Mouse (Mus musculus): Measurements from ENCODE around the gene Plxnd1. TPM values are rescaled to one million over a fixed set of nuclear protein-coding genes. Genes with fewer than 3 reads are reported as not detected.

The Plxnd1 gene
- polyA plus RNA-seq, 1 experiment from 2014 or later, result 45.4 TPM

DNA sequence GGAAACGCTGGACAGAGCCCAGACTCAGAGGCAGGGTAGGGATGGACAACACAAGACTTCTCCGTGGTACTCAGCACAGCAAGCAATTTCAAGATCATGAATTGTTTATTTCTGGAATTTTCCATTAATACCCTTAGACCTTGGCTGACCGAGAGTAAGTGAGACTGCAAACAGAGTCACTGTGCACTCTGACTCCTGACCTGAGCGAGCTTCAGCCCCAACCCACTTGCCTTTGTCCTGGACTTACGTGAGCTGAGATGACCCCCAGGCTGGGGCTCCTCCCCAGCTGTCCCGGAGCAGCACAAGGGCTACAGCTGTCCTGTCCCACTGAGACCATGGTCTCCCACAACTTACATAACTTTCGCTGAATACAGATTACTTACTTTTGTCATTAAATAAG lies 11.9 kb downstream of the Plxnd1 start:
- DNase-seq (ENCODE audit: low spot score), result no peak

DNA sequence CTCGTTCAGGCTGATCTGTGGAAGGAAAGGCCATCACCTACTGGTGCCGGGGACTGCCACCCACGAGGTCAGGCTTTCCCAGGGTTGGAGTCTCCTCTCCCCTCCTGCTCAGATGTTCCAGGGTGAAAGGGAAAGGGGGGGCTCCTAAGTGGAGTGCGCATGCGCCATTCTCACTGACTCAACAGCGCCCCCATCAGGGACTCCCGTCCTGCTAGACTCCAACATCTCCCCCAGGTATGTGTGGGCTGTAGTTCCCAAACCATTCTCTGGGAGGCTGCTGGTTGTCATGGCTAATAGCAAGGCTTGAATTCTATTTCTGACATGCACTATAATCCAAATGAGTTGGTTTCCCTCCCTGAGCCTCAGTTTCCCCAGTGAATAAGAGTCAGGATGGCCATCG lies 16.2 kb downstream of the Plxnd1 start:
- DNase-seq (ENCODE audit: low spot score), result no peak

DNA sequence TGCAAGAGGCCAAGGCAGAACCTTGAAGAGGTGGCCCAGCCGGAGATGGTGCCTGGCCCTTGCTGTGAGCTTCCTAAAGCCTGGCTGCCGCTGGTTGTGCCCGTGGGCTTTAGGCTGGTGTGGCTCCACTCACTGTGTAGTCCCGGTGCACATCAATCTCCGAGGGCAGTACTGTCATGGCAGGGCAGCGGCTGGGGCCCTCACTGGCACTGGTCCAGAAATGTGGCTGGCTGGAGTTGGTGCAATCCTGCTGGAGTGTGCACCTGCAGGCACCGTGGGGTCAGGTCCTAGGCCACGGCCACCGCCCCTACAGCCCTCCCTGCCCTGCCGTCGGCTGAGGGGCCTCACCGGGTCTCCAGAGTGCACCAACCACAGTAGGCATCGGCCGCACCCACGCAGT lies 17.0 kb downstream of the Plxnd1 start:
- DNase-seq (ENCODE audit: low spot score), result no peak

DNA sequence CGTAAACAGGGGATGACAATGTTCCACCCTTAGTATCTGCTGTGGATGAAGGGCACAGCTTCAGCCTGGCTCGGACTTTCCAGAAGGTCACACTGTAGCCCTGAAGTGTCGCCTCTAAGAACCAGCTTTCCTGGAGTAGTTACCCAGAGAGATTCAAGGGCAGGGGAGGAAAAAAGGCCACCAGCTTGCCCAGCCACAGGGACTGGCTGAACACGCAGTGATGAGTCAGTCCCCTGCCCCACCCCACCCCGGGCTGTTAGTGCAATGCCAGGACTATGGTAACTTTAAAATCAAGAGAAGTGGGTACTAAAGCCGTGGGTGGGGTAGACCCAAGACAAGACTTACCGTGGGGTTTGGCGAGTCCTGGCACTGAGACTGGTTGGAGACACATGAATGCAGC lies 19.2 kb downstream of the Plxnd1 start:
- no peak for DNase-seq (ENCODE audit: low spot score)

DNA sequence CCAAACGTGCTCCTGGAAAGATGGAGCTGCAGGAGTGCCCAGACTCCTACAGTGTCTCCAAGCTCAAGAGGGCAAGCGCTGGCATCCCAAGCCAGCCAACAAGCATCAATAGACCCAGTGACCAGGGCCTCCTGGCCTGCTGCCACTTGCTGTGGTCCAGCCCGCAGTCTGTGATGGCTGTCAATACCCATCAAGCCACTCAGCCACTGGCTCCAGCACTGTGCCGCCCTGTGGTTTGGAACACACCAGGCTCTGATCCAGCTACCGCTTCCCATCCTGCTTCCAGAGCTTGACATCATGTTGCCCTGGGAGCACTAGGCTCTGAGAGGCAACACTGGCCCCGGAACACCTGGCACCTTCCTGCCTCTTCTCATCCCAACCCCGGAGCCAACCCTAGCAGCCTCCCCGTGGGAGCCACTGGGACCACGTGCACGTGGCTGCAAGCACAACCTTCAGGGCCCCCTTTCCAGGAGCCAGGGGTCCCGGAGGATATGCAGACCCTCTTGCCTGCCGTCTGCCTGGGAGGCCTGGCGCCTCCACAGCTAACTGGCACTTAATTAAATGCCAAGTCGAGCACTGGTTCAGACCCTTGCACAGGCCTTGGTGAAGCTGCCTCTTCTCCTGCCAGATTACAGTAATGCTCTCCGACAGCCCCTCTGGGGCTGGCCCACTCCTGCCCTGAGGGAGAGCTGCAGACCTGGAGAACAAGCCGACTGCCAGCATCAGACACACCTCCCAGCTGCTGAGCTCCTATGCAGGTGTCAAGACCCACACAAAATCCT lies 20.7 kb downstream of the Plxnd1 start:
- DNase-seq (ENCODE audit: low spot score), result no peak

DNA sequence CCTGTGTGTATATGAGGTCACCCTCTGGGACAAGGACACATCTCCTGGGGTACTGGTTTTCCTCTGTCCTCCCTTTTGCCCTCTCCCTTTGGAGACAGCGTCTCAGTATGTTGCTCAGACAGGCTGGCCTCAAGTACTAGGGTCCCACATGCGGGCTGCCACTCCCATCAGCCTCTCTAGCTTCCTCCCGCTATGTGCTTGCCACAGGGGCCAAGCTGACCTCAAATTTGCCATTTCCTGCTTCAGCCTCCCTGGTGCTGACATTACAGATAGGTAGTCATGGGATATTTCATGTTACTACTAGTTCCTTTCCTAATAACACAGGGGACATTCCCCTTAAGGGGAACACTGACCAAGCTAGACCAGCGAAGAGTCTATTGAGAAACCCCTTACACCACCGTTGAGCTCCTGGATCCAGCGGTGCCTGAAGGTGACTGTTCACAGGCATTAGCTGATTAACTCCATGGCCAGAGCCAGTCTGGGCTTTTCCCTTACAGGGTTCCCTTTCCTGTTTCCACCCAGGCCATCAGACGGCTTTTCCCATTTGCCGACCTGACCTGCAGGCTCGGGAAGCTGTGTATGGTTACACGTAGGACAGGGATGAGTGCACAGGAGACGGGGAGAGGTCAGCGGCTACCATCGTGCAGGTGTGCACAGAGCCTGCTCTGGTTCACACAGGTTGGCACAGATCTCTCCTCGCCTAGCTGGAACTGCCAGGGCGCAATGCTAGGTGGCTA lies 21.5 kb downstream of the Plxnd1 start:
- DNase-seq (ENCODE audit: low spot score), result no peak

DNA sequence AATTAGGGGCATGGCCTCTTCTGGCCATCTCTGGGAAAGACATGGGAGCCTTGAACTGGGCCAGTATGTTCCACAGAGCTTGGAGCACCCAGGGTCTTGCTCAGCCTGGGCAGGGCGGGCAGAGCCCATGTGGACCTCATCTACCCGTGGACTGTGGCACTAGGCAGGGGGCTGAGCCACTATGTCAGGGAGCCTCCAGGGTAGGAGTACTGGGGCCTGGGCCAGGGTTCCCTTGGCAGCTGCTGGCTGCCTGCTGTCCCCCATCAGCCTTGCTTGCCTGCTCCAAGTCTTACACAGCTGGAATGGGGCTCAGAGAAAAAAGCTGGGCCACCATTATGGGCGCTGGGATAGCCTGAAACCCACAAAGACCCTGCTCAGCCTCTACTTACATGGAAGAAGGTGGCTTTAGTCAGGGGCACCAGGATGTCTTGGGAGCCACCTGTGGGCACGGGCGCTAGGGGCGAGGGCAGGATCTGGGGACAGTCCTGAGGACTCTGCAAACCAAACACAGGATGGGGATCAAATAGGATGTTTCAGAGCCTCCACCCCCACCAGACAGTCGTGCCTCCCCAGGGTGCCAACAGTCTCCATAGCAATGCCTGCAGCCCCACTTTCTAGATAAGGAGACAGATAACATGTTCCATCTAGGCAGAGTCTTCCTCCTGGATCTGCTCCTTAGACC lies 22.6 kb downstream of the Plxnd1 start:
- no peak for DNase-seq (ENCODE audit: low spot score)

DNA sequence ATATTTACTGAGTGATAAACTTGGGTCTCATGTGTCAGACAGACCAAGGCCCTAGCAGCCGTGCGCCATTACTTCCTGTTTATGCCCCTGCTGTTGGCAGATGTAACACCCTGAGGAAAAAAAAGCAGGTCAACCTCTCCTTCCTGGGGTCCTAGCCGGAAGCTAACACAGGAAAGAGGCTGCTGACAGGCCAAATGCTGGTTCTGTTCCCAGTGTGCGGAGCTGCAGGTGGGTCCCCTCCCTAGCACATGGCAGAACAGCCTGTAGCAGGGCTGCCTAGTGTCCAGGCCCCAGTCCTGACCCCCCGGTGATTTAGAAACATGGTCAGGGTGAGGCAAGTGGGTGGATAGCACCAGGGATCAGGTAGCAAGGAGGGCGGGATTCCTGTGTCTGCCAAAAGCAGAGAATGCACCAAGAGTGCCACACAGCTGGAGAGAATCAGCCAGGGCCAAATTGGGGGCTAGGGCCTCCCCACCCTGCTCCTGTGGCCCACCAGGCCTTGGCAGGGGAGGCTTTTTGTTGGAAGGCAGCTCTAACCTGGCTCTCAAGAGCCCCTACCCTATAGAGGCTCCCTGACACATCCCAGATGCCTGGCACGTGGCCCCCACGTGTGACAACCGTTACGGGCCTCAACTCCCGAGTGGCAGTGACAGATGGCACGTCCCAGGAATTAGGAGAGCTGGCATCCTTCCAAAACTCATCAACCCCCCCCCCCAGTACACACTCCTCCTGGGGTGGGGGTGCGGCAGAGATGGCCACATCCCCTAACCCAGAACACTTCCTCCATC lies 23.3 kb downstream of the Plxnd1 start:
- DNase-seq (ENCODE audit: low spot score), result peak; percentile 82

DNA sequence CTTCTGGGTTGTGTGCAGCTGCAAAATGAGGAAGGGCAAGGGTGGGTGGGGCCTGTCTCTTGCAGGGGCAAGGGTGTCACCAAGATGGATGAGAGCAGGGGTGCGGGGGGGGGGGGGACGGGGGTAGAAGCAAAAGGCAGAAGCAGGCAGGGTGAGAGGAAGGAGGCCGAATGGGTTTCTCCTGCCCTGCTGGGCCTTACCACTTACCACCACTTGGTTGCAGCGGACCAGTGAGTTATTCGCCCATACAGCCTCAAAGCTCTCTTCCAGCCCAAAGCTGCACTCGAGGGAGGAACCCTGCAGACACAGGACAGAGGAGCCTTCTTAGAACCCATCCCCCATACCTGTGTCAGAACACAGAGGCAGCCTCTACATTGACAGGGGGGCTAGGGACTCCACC lies 24.9 kb downstream of the Plxnd1 start:
- peak; percentile 58 for DNase-seq (ENCODE audit: low spot score)

DNA sequence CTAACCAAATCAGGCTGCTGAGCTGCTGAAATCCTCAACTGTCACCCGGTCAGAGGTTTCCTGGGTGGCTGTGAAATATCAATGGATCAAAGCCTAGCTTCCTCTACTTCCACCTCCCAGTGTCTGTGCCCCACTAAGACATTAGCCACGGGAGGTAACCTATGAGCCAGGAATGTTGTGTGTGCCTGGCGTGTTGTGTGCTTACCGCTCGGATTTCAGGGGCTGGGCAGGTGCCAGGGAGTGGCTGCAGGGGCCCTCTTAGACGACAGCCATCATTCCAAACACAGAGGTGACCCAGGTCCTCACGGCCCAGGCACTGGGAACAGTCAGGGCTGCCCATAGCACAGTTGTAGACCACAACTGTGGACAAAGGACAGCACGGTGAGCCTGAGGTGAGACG lies 25.7 kb downstream of the Plxnd1 start:
- DNase-seq (ENCODE audit: low spot score), result no peak

DNA sequence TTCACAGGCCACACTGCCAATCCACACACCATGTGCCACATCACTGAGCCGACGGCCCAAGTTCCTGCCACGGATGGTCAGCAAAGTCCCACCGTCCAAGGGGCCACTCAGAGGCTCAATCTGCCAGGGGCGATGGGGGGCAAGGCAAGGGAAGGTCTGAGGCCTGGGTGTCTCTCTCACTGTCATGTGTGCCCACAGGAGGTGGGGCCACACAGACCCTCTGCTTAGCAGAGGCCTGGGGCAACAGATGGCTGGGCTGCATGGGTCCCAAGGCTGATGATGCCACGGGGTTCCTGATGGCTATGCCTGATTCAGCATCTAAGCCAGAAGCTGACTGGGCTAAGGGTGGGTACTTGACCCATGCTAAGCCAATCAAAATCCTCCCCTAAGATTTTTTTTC lies 26.1 kb downstream of the Plxnd1 start:
- DNase-seq (ENCODE audit: low spot score), result no peak

DNA sequence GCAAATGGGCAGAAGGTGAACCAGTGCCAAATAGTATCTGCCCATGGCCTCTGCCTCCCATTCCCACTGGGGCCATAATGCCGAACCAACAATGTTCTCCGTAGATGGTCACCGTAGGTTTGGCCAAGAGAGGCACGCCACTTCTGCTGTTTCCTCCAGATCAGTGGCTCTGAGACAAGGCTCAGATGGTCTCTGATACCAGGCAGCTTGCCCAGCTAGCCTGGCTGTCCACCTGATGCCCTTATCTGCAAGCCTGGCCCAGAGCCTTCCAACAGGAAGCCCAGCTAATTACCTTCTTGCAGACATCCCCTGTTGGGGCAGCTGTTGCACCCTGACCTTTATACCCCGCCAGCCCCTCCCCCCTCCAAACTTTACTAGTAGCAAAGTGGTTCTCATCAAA lies 26.7 kb downstream of the Plxnd1 start:
- DNase-seq (ENCODE audit: low spot score), result no peak

DNA sequence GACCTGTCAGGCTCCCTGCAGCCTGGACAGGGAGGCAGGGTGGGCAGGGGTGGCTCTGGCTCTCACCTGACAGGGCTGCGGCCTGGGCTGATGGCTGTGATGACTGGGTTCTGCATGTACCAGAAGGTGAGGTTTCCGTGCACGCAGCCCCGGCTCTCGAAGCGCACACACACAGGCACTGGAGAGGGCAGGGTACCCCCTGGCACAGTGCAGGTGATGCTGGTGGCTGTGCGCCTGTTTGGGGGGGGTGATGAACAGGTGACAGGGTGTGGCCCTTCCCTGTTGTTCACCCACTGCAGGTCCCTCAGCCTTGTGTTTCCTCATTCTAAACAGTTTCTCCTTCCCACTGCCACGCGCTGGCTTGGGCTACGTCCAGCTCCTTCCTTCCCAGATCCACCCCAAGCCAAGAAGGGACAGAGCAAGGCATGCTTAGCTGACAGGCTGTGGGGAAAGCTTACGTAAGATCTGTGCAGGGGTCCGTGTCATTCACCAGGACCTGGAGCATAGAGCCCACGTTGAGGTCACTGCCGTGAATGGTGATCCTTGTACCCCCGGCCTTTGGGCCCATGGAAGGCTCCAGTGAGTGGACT lies 27.4 kb downstream of the Plxnd1 start:
- no peak for DNase-seq (ENCODE audit: low spot score)

DNA sequence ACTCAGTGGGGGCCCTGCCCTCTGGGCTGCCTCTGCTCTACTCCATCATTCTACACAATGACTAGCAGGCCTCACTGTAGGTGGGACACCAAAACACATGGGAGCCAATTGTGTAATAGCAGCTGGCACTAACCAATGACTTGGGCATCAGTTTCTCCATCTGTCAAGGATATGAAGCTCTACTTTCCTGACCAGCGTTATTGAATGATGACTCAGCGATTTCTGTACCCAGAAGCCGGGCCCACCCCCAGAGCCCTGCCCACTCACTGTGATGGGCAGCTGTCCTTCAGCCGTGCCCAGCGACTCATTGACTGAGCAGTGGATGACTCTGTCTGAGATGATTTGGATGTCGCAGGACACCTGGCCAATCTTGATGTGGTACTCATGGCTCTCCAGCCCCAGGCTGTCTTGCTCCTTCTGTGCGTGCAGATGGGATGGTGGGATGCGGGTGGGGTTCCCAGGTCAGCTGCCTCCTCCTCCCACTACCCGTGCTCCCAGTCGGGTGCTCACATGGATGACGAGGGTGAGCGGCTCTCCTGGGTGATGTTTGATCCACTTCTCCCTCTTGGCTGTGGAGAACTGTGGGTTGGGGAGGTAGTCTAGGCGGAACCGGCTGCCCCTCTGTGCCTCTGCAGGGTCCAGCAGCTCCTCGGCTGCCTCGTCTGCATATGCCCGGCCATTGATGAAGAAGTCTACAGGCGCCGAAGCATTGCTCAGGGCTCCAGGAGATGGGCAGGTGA lies 28.4 kb downstream of the Plxnd1 start:
- no peak for DNase-seq (ENCODE audit: low spot score)

DNA sequence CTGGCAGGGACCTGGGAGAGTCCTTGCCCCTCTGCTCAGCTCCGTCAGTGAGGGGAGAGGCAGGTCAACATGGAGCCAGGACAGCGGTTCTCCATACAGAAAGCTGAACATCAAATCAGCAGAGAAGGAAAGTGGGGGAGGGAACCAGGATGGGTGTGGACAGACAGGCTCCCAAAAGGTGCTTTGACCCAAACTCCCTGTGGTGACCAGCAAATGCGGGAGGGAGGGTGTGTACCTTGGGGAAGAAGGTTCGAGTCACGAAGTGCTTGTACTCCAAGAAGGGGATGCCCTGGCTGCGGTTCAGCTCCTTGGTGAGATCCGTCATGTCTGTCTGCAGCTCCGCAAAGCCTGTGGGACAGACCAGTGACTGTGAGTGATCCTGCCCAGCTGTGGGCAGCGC lies 31.1 kb downstream of the Plxnd1 start:
- no peak for DNase-seq (ENCODE audit: low spot score)

DNA sequence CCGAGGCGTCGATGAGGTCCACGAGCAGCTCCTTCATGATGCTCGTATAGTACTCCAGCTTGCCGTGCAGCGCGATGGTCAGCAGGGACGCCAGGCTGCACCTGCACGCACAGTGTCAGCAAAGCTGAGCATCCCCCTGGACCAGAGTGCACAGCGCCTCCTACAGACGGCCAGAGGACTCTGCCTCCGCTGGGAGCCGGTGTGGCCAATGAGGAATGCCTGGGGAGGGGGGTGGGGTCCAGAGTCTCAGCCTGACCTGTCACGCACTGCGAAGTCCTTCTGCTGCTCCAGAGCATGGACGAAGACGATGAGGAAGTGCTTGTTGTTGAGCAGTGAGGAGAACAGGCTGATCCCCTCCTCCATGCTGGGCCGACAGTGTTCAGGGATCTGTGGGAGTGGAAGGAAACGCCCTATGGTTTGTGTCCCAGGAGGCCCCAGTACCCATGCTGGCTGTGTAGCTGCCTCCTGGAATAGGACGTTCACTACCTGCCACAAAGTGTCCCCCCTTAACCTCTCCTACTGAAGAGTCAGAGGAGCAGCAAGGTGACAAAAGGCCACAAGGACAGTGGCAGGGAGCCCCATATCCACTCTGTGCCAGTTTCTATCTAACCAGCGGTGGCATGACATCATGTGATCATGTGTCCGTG lies 32.2 kb downstream of the Plxnd1 start:
- no peak for DNase-seq (ENCODE audit: low spot score)

DNA sequence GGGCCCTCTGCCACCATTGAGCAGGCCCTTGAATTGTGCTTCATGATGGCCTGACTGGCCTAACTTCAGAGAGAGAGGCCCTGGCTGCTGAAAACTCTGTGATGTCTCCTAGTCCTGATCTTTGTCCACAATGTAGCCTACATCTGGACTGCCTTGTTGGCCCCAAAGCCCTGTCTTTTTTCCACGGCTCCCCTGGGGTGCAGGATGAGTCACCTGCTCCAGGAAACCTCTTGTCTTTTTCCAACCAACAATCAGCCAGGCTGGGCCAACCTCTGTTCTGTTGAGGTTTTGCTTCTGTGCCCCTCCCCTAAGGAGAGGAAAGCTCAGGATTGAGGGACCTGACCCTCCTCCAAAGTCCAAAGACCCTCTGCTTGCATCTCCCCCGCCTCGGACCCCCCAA lies 33.1 kb downstream of the Plxnd1 start:
- no peak for DNase-seq (ENCODE audit: low spot score)

DNA sequence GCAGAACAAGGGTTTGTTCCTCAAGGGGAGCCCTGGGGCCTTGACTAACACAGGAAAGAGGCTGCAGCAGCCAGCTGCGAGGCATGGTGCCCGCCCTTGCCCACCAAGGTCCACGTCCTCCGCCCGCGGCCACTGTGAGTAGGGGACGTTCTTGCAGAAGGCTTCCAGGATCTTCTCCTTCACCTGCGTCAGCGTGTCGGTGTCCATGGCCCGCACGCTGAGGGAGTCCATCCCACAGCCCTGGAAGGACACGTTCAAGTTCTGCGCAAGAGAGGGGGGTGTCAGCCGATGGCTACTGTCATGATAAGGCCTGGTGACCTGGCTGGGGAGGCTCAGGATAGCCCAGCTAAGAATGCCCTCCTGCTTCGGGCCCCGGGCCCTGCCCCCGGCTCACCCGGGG lies 34.5 kb downstream of the Plxnd1 start:
- no peak for DNase-seq (ENCODE audit: low spot score)

DNA sequence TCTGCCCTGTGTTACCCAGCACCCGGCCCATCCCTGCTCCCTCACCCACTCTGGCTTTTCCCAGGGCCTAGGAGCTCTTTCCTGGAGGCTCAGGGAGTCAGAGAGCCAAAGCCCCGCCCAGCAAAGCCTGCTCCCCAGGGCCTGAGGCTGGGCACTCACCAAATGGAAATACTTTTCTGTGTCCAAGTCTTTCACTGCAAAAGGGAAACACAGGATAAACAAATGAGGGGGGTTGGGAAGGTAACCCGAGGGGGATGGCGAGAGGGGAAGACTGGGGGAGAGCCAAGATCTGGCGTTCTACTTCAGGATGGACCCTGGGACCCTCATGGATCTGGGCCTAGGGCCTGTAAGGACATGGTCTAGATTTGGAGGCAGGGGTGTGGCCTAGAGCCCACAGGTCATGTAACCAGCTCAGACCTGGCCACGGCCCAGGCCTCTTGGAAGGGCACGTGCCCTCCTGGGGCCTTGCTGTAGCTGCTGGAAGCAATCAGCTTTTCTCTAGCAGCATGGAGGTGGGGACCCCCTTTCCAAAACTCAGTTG lies 35.6 kb downstream of the Plxnd1 start:
- DNase-seq (ENCODE audit: low spot score), result no peak

DNA sequence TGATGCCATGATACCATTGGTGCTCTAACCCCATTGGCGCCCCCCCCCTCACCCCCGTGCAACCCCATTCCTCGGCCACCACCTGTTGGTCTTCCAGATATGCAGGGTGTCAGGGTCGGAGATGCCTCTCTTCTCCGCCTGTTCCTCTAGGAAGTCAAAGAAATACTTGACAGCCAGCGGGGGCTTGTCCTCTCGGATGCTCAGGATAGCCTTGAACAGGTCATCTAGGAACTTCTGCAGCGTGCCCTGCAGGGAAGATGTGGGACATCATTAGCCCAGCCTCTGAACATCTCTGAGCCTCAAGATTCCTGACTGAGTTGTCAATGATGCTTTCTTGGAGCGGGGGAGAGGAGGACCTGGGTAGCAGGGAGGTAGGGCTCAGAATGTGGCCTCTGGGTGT lies 36.4 kb downstream of the Plxnd1 start:
- DNase-seq (ENCODE audit: low spot score), result no peak

Data from thymus, postnatal 0 days (tissue).